Mouse (Mus musculus) heart, embryonic 13.5 days (tissue): Measurements from ENCODE around the gene Cacna1d. TPM values are rescaled to one million over a fixed set of nuclear protein-coding genes. Genes with fewer than 3 reads are reported as not detected.

Source experiments
- ATAC-seq: fragments of 200-750 bp; cut with Nextera tagmentation; 2 replicates; pipeline ENCODE4 v1.8.0; 2017; ENCODE audit warnings: moderate TSS enrichment; ENCODE audit not compliant: insufficient number of reproducible peaks, low FRiP score, low TSS enrichment; ENCODE audit errors: extremely low read depth
- H3K27ac ChIP-seq: fragments of 300-500 bp; sonication (generic); replicated peaks from 2 replicates; pipeline ENCODE4 v1.5.1; 2015; ENCODE audit warnings: moderate library complexity, mild to moderate bottlenecking, inconsistent platforms
- H3K27me3 ChIP-seq: fragments of 300-500 bp; sonication (generic); replicated peaks from 2 replicates; pipeline ENCODE4 v1.6.1; 2015; ENCODE audit warnings: mild to moderate bottlenecking, inconsistent platforms
- H3K36me3 ChIP-seq: fragments of 300-500 bp; sonication (generic); 2 replicates; pipeline ENCODE4 v1.6.1; 2015; ENCODE audit warnings: mild to moderate bottlenecking, inconsistent platforms
- H3K4me1 ChIP-seq: fragments of 300-500 bp; sonication (generic); 2 replicates; pipeline ENCODE4 v1.6.1; 2015; ENCODE audit warnings: inconsistent platforms
- H3K4me2 ChIP-seq: fragments of 300-500 bp; sonication (generic); 2 replicates; pipeline ENCODE4 v1.6.1; 2015; ENCODE audit warnings: inconsistent platforms, mild to moderate bottlenecking, moderate library complexity
- H3K4me3 ChIP-seq: fragments of 300-500 bp; sonication (generic); 2 replicates; pipeline ENCODE4 v1.5.1; 2015; ENCODE audit warnings: moderate library complexity, mild to moderate bottlenecking, inconsistent platforms
- H3K9ac ChIP-seq: fragments of 300-500 bp; sonication (generic); 2 replicates; pipeline ENCODE4 v1.6.1; 2015; ENCODE audit warnings: inconsistent platforms, mild to moderate bottlenecking, moderate library complexity
- H3K9me3 ChIP-seq: fragments of 300-500 bp; sonication (generic); 2 replicates; pipeline ENCODE4 v1.6.1; 2016; ENCODE audit warnings: inconsistent platforms
- WGBS: fragments of 180-500 bp; shearing (Covaris S2); methylation state at CpG from one replicate; pipeline ENCODE4 v1.1.7; 2015; ENCODE audit warnings: mixed read lengths; 5-methylcytosine and 5-hydroxymethylcytosine counted together
- polyA plus RNA-seq: library from polyadenylated mRNA; unstranded; fragments of >200 nt; fragmentation: Nextera tagmentation; extraction: Ambion mirVana; gene quantifications from 2 replicates; pipeline ENCODE4 v1.2.1, GENCODE M21; 2015

Cacna1d gene
- polyA plus RNA-seq, 1 experiment from 2014 or later, result 8.0 TPM

GRCm38 (mm10) chr14:30039413-30039812, 451.8 kb downstream of the Cacna1d start:
- no peak overlapping the region for H3K4me3 ChIP-seq
- no peak overlapping the region for H3K27ac ChIP-seq
- no peak for ATAC-seq
- no peaks in the 10 kb centered on the region for H3K27me3 ChIP-seq
- H3K9me3 ChIP-seq, result no peaks in the 10 kb centered on the region
- H3K4me2 ChIP-seq, result no peak overlapping the region
- WGBS, result 66% methylated on average over 4 of the region's 4 CpGs
- H3K9ac ChIP-seq, result no peak overlapping the region
- no peaks in the 10 kb centered on the region; the same call in 1 of the 2 replicates for H3K4me1 ChIP-seq
- peaks cover 12% of the 10 kb centered on the region for H3K36me3 ChIP-seq

- Histone ChIP-seq H3K36me3 (peaks cover 12% of the 10 kb centered on the region), H3K4me3 (no peak overlapping the region), H3K9ac (no peak overlapping the region), H3K4me1 (no peaks in the 10 kb centered on the region), H3K27me3 (no peaks in the 10 kb centered on the region), H3K4me2 (no peak overlapping the region), H3K27ac (no peak overlapping the region), H3K9me3 (no peaks in the 10 kb centered on the region)
- ATAC-seq, result no peak
- 86% methylated on average over 18 of the region's 18 CpGs for whole genome bisulfite sequencing
Observed at GRCm38 (mm10) chr14:30038431-30038830, 452.8 kb downstream of the Cacna1d start.

DNA sequence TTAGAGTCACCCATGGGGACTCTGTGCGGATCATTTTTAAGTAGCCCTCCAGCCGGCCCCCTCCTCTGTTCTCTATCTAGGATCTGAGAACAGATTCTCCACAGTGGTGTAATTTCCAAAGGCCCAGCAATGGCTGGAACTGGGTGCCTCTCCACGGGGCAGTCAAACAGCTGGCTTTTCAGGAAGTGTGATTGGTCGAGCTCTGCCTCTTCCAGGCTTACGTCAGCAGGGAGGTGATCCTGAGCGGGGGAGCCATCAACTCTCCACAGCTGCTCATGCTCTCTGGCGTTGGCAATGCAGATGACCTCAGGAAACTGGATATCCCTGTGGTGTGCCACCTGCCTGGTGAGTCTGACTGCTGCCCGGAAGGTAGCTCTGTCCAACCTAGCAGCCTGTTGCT, 457.9 kb downstream of the Cacna1d start:
- H3K36me3 ChIP-seq, result no peaks in the 10 kb centered on the region; the same call in 1 of the 2 replicates
- 62% methylated on average over 8 of the region's 8 CpGs for WGBS

DNA sequence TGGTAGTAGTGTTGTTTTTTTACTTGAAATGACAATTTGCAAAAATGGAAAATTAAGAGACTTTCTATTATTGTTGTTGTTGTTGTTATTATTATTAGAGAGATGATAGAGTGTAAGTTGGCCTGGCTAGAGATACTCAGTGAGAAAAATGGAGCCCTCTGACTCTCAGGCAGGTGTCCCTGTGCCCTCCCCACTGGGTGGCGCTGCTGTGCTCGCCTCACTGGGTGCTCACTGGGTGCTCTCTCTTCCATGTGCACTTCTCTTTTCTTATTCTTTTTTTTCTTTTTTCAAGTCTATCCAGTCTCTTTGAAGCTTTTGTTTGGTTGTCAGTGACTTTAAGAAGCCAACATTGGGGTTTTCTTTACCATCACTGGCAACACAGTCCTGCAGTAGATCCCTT, 463.9 kb downstream of the Cacna1d start:
- no peak for ATAC-seq
- no peaks in the 10 kb centered on the region for H3K36me3 ChIP-seq
- 34% methylated on average over 2 of the region's 2 CpGs for WGBS

More for the DNA sequence above, 457.9 kb downstream of the Cacna1d start:
- Histone ChIP-seq H3K4me3 (no peak overlapping the region), H3K4me2 (no peak overlapping the region), H3K4me1 (no peaks in the 10 kb centered on the region), H3K27ac (no peak overlapping the region), H3K27me3 (no peaks in the 10 kb centered on the region), H3K9me3 (no peaks in the 10 kb centered on the region), H3K9ac (no peak overlapping the region)
- no peak for ATAC-seq

GRCm38 (mm10) chr14:30024387-30024786, 466.9 kb downstream of the Cacna1d start:
- WGBS, result 45% methylated on average over 7 of the region's 7 CpGs
- no peaks in the 10 kb centered on the region for H3K9me3 ChIP-seq
- no peaks in the 10 kb centered on the region for H3K36me3 ChIP-seq
- H3K27me3 ChIP-seq, result no peaks in the 10 kb centered on the region
- no peak for ATAC-seq
- no peak overlapping the region for H3K4me3 ChIP-seq
- H3K4me2 ChIP-seq, result no peak overlapping the region
- H3K9ac ChIP-seq, result no peak overlapping the region
- H3K4me1 ChIP-seq, result no peaks in the 10 kb centered on the region
- H3K27ac ChIP-seq, result no peak overlapping the region

More for the DNA sequence above, 463.9 kb downstream of the Cacna1d start:
- H3K27ac ChIP-seq, result no peak overlapping the region
- H3K4me2 ChIP-seq, result no peak overlapping the region
- no peaks in the 10 kb centered on the region for H3K27me3 ChIP-seq
- no peak overlapping the region for H3K9ac ChIP-seq
- no peaks in the 10 kb centered on the region for H3K4me1 ChIP-seq
- H3K4me3 ChIP-seq, result no peak overlapping the region
- H3K9me3 ChIP-seq, result no peaks in the 10 kb centered on the region

DNA sequence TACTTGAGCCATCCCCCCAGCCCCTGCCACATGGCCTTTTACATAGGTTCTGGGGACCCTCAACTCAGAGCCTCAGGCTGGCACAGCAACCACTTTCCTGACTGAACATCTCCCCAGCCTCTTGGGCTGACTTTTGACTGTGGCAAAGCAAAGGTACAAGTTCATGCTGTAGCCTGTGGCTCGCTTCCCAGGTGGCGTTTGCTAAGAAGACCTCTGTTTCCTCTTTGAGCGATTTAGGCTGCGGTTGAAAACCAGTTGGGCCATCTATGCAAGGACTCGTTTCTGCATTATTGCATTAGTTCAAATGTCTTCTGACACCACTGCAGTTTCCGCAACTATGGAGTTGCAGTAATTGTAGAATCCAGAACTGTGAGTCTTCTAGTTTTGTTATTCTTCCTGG, 468.8 kb downstream of the Cacna1d start:
- no peak overlapping the region for H3K4me3 ChIP-seq
- H3K9ac ChIP-seq, result no peak overlapping the region
- no peaks in the 10 kb centered on the region for H3K36me3 ChIP-seq
- H3K27me3 ChIP-seq, result no peaks in the 10 kb centered on the region
- no peak overlapping the region for H3K27ac ChIP-seq
- no peak for ATAC-seq
- H3K4me2 ChIP-seq, result no peak overlapping the region
- 87% methylated on average over 6 of the region's 6 CpGs for WGBS
- H3K9me3 ChIP-seq, result no peaks in the 10 kb centered on the region
- H3K4me1 ChIP-seq, result no peaks in the 10 kb centered on the region

GRCm38 (mm10) chr14:30019792-30020575, 471.3 kb downstream of the Cacna1d start:
- Histone ChIP-seq H3K27ac (no peak overlapping the region), H3K36me3 (no peaks in the 10 kb centered on the region), H3K4me2 (no peak overlapping the region), H3K9ac (no peak overlapping the region), H3K27me3 (no peaks in the 10 kb centered on the region), H3K9me3 (no peaks in the 10 kb centered on the region), H3K4me3 (no peak overlapping the region), H3K4me1 (no peaks in the 10 kb centered on the region)
- ATAC-seq, result no peak
- WGBS, result 60% methylated on average over 9 of the region's 9 CpGs

DNA sequence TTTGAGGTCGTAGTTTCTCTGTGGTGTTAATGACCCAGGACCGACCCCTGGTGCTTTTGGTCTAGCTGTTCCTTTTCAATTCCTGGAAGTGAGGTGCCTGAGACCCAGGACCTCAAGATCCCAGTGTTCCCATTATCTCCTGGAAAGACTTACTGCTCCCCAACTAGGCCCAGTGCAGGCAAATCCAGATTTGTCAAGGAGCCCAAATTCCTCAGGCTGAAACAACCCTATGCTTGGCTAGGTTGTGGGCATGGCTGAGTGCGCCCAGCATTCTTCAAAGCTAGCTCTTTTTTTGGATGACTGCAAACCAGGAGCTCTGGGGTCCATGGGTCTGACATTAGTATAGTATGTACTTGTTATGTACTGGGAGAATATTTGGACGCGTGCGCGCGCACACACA, 471.9 kb downstream of the Cacna1d start:
- Histone ChIP-seq H3K27ac (no peak overlapping the region), H3K4me2 (no peak overlapping the region), H3K9me3 (no peaks in the 10 kb centered on the region), H3K4me3 (no peak overlapping the region), H3K4me1 (no peaks in the 10 kb centered on the region), H3K9ac (no peak overlapping the region), H3K36me3 (no peaks in the 10 kb centered on the region), H3K27me3 (no peaks in the 10 kb centered on the region)
- no peak for ATAC-seq
- 90% methylated on average over 8 of the region's 8 CpGs for WGBS

- ATAC-seq, result no peak
- no peaks in the 10 kb centered on the region for H3K4me1 ChIP-seq
- H3K4me2 ChIP-seq, result no peak overlapping the region
- H3K9ac ChIP-seq, result no peak overlapping the region
- no peaks in the 10 kb centered on the region for H3K27me3 ChIP-seq
- no peak overlapping the region for H3K27ac ChIP-seq
- WGBS, result 88% methylated on average over 6 of the region's 6 CpGs
- H3K9me3 ChIP-seq, result no peaks in the 10 kb centered on the region
- no peaks in the 10 kb centered on the region for H3K36me3 ChIP-seq
- H3K4me3 ChIP-seq, result no peak overlapping the region
Observed at GRCm38 (mm10) chr14:30018846-30019245, 472.4 kb downstream of the Cacna1d start.

DNA sequence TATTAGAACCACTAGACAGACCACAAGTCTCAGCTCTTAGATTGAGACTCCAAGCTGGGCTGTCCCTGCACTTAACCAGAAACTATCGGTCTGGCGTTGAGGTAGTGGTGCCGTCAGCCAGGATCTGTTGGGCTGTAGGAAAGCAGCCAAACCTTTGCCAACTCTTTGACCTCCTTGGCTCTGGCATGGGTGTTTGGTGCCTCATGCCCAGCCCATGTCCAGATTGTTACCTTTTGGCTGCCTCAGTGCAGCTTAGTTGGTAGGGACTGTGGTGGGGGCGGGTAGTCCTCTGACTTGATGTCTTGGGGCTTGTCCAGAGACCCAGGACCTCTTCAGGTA, 472.8 kb downstream of the Cacna1d start:
- no peak overlapping the region for H3K4me3 ChIP-seq
- no peak for ATAC-seq
- no peaks in the 10 kb centered on the region for H3K9me3 ChIP-seq
- H3K27ac ChIP-seq, result no peak overlapping the region
- H3K9ac ChIP-seq, result no peak overlapping the region
- no peak overlapping the region for H3K4me2 ChIP-seq
- H3K36me3 ChIP-seq, result no peaks in the 10 kb centered on the region
- H3K4me1 ChIP-seq, result no peaks in the 10 kb centered on the region
- no peaks in the 10 kb centered on the region for H3K27me3 ChIP-seq
- WGBS, result 88% methylated on average over 4 of the region's 4 CpGs

GRCm38 (mm10) chr14:30017794-30018462, 473.3 kb downstream of the Cacna1d start:
- no peaks in the 10 kb centered on the region for H3K36me3 ChIP-seq
- H3K27ac ChIP-seq, result no peak overlapping the region
- H3K4me2 ChIP-seq, result no peak overlapping the region
- no peak overlapping the region for H3K4me3 ChIP-seq
- ATAC-seq, result no peak
- no peak overlapping the region for H3K9ac ChIP-seq
- no peaks in the 10 kb centered on the region for H3K27me3 ChIP-seq
- H3K4me1 ChIP-seq, result no peaks in the 10 kb centered on the region
- H3K9me3 ChIP-seq, result no peaks in the 10 kb centered on the region
- WGBS, result 76% methylated on average over 8 of the region's 8 CpGs

- H3K9me3 ChIP-seq, result no peaks in the 10 kb centered on the region
- H3K4me1 ChIP-seq, result no peaks in the 10 kb centered on the region
- no peaks in the 10 kb centered on the region for H3K36me3 ChIP-seq
- ATAC-seq, result no peak
- H3K9ac ChIP-seq, result no peak overlapping the region
- 77% methylated on average over 5 of the region's 5 CpGs for WGBS
- no peak overlapping the region for H3K4me3 ChIP-seq
- no peak overlapping the region for H3K4me2 ChIP-seq
- no peak overlapping the region for H3K27ac ChIP-seq
- no peaks in the 10 kb centered on the region for H3K27me3 ChIP-seq
Observed at GRCm38 (mm10) chr14:30016666-30017065, 474.6 kb downstream of the Cacna1d start.
